Comparison of ENCODE assay signal across 9 mouse cellular contexts in genomic region chr2:14823105-14823504, GRCm38 (mm10).
DNase-seq lines count a peak whose midpoint lies in the region; ATAC-seq lines count a peak whose summit lies in the region.
"Had no signal": no experiment of that assay in that cellular context is flagged by ENCODE, and none has a peak within 500 bp of the region (broad histone marks: within the 10 kb centered on the region; RNA-seq: fewer than 3 reads in every experiment).

No protein-coding gene starts in this region.

- H3K27ac ChIP-seq in hindbrain, embryonic 13.5 days = no peak overlapping the region
- H3K27ac ChIP-seq in hindbrain, embryonic 10.5 days = no peak overlapping the region
- no peak overlapping the region for H3K27ac ChIP-seq in embryonic facial prominence, embryonic 11.5 days (replicated peaks; ENCODE audit: low read depth, low read length)
- peak overlapping the region; percentile 95 for H3K27ac ChIP-seq in heart, embryonic 16.5 days (ENCODE audit: low read length)
- H3K27ac ChIP-seq in midbrain, embryonic 13.5 days = no peak overlapping the region

- peak; percentile 39; the same call in 1 of the 2 replicates for ATAC-seq in hindbrain, embryonic 13.5 days (ENCODE audit: low FRiP score)
- no peak; the same call in 1 of the 2 replicates for ATAC-seq in embryonic facial prominence, embryonic 11.5 days (replicated peaks; ENCODE audit: insufficient number of reproducible peaks, low FRiP score, low TSS enrichment, low read depth)
- ATAC-seq in heart, embryonic 16.5 days (replicated peaks; ENCODE audit: extremely low read depth, insufficient read depth, low FRiP score) = peak; percentile 94
- no peak for ATAC-seq in midbrain, embryonic 13.5 days

- 0 out of 2 replicates have a peak, but pooled peaks cover 2% of the 10 kb centered on the region for H3K4me1 ChIP-seq in hindbrain, embryonic 13.5 days (replicated peaks)
- H3K4me1 ChIP-seq in hindbrain, embryonic 10.5 days (replicated peaks) = peaks cover 10% of the 10 kb centered on the region
- H3K4me1 ChIP-seq in embryonic facial prominence, embryonic 11.5 days (ENCODE audit: control insufficient read depth, insufficient read depth, low read length) = no peaks in the 10 kb centered on the region
- H3K4me1 ChIP-seq in heart, embryonic 16.5 days (ENCODE audit: control insufficient read depth, insufficient read depth, low read length) = peaks cover 22% of the 10 kb centered on the region
- no peaks in the 10 kb centered on the region; the same call in 1 of the 2 replicates for H3K4me1 ChIP-seq in midbrain, embryonic 13.5 days (replicated peaks)

- H3K36me3 ChIP-seq in hindbrain, embryonic 13.5 days = no peaks in the 10 kb centered on the region
- no peaks in the 10 kb centered on the region for H3K36me3 ChIP-seq in hindbrain, embryonic 10.5 days
- H3K36me3 ChIP-seq in embryonic facial prominence, embryonic 11.5 days (replicated peaks; ENCODE audit: control insufficient read depth, insufficient read depth, low read depth, low read length) = no peaks in the 10 kb centered on the region
- H3K36me3 ChIP-seq in heart, embryonic 16.5 days (ENCODE audit: control insufficient read depth, insufficient read depth) = no peaks in the 10 kb centered on the region
- H3K36me3 ChIP-seq in midbrain, embryonic 13.5 days = no peaks in the 10 kb centered on the region

- no peak overlapping the region for H3K4me2 ChIP-seq in hindbrain, embryonic 13.5 days
- no peak overlapping the region for H3K4me2 ChIP-seq in embryonic facial prominence, embryonic 11.5 days (ENCODE audit: low read depth, low read length)
- H3K4me2 ChIP-seq in heart, embryonic 16.5 days (ENCODE audit: low read depth, low read length) = peak overlapping the region; percentile 58
- H3K4me2 ChIP-seq in midbrain, embryonic 13.5 days (replicated peaks) = no peak overlapping the region

- no peak for DNase-seq in hindbrain, embryonic 10.5 days (ENCODE audit: low spot score)
- DNase-seq in embryonic facial prominence, embryonic 11.5 days (ENCODE audit: low spot score) = peak; percentile 41
- DNase-seq in lung, postnatal 25 days (ENCODE audit: low spot score) = peak; percentile 3
- no peak for DNase-seq in ovary, postnatal 14 days (ENCODE audit: low spot score)
- DNase-seq in kidney, adult 18-20 months = no peak
- DNase-seq: cerebellum, postnatal 25 days had no signal

- H3K27me3 ChIP-seq in hindbrain, embryonic 13.5 days = no peaks in the 10 kb centered on the region
- H3K27me3 ChIP-seq in hindbrain, embryonic 10.5 days (ENCODE audit: insufficient read depth, poor library complexity, severe bottlenecking) = no peaks in the 10 kb centered on the region
- no peaks in the 10 kb centered on the region for H3K27me3 ChIP-seq in embryonic facial prominence, embryonic 11.5 days (ENCODE audit: control insufficient read depth, insufficient read depth, low read length)
- no peaks in the 10 kb centered on the region for H3K27me3 ChIP-seq in heart, embryonic 16.5 days (ENCODE audit: control insufficient read depth, insufficient read depth, low read length)
- H3K27me3 ChIP-seq in midbrain, embryonic 13.5 days = no peaks in the 10 kb centered on the region

- H3K4me3 ChIP-seq in hindbrain, embryonic 13.5 days = no peak overlapping the region
- H3K4me3 ChIP-seq in hindbrain, embryonic 10.5 days = no peak overlapping the region
- no peak overlapping the region for H3K4me3 ChIP-seq in embryonic facial prominence, embryonic 11.5 days (ENCODE audit: low read depth, low read length)
- H3K4me3 ChIP-seq in heart, embryonic 16.5 days (ENCODE audit: low read length) = no peak overlapping the region
- H3K4me3 ChIP-seq in midbrain, embryonic 13.5 days (replicated peaks) = no peak overlapping the region

- no peaks in the 10 kb centered on the region for H3K9me3 ChIP-seq in hindbrain, embryonic 13.5 days
- H3K9me3 ChIP-seq in hindbrain, embryonic 10.5 days = no peaks in the 10 kb centered on the region
- H3K9me3 ChIP-seq in embryonic facial prominence, embryonic 11.5 days (replicated peaks; ENCODE audit: control insufficient read depth, low read length) = no peaks in the 10 kb centered on the region
- H3K9me3 ChIP-seq in heart, embryonic 16.5 days (replicated peaks; ENCODE audit: control insufficient read depth, low read length) = no peaks in the 10 kb centered on the region
- 0 out of 2 replicates have a peak, but pooled peaks cover 2% of the 10 kb centered on the region for H3K9me3 ChIP-seq in midbrain, embryonic 13.5 days

- no peak overlapping the region for H3K9ac ChIP-seq in hindbrain, embryonic 13.5 days
- no peak overlapping the region for H3K9ac ChIP-seq in embryonic facial prominence, embryonic 11.5 days (replicated peaks; ENCODE audit: low read length)
- no peak overlapping the region for H3K9ac ChIP-seq in heart, embryonic 16.5 days (ENCODE audit: low read length)
- H3K9ac ChIP-seq in midbrain, embryonic 13.5 days (replicated peaks) = no peak overlapping the region

Comparison
In these comparisons a context has a peak if more than half of its experiments do, and no peak if none do; other contexts are left out.
1. ATAC-seq: peak in hindbrain, embryonic 13.5 days (single experiment) and heart, embryonic 16.5 days (single experiment); none in embryonic facial prominence, embryonic 11.5 days (single experiment) and midbrain, embryonic 13.5 days (single experiment).
2. DNase-seq: peak in embryonic facial prominence, embryonic 11.5 days (single experiment) and lung, postnatal 25 days (single experiment); none in hindbrain, embryonic 10.5 days (single experiment), ovary, postnatal 14 days (single experiment) and kidney, adult 18-20 months (single experiment).